Mouse (Mus musculus) bone marrow, adult 2 months (tissue): ENCODE results near the gene Rhoj. TPM values are rescaled to one million over a fixed set of nuclear protein-coding genes. Genes with fewer than 3 reads are reported as not detected.
A peak's percentile ranks its signal among the peaks of the same experiment; 100 is the strongest.

ENCODE experiments used
- H3K27ac ChIP-seq: fragments of 200-500 bp; 2 replicates; pipeline ENCODE4 v1.5.1; 2012; ENCODE audit warnings: low read depth, mild to moderate bottlenecking, control low read depth, inconsistent platforms, low read length; ENCODE audit not compliant: control insufficient read depth, poor library complexity, insufficient read depth
- H3K4me1 ChIP-seq: fragments of 200-500 bp; 2 replicates; pipeline ENCODE4 v1.6.1; 2011; ENCODE audit warnings: low read length; ENCODE audit not compliant: control insufficient read depth, insufficient read depth
- H3K4me3 ChIP-seq: fragments of 200-500 bp; replicated peaks from 2 replicates; pipeline ENCODE3; 2011; ENCODE audit warnings: mild to moderate bottlenecking, low read depth, low read length, control low read depth; ENCODE audit not compliant: control insufficient read depth
- CTCF ChIP-seq: fragments of 200-500 bp; IDR thresholded peaks from 2 replicates; pipeline ENCODE4 v1.5.1; 2011; ENCODE audit warnings: low read length, control low read depth; ENCODE audit not compliant: control insufficient read depth, insufficient read depth
- POLR2A ChIP-seq: fragments of 200-500 bp; IDR thresholded peaks from 2 replicates; pipeline ENCODE4 v1.6.1; 2011; ENCODE audit warnings: low read depth, mild to moderate bottlenecking, control low read depth, low read length, borderline replicate concordance; ENCODE audit not compliant: control insufficient read depth
- WGBS: fragments of 180-500 bp; shearing (Covaris S2); methylation state at CpG from one replicate; pipeline ENCODE4 v1.1.7; 2018; 5-methylcytosine and 5-hydroxymethylcytosine counted together
- polyA plus RNA-seq: library from polyadenylated mRNA; stranded (reverse); fragments of >200 nt; gene quantifications from 2 replicates; pipeline ENCODE4 v1.2.4, GENCODE M21; 2011; ENCODE audit warnings: low replicate concordance; ENCODE audit not compliant: missing spikeins, insufficient read depth, insufficient read length

The Rhoj gene
- polyA plus RNA-seq, 1 experiment, result 6.4 TPM

DNA sequence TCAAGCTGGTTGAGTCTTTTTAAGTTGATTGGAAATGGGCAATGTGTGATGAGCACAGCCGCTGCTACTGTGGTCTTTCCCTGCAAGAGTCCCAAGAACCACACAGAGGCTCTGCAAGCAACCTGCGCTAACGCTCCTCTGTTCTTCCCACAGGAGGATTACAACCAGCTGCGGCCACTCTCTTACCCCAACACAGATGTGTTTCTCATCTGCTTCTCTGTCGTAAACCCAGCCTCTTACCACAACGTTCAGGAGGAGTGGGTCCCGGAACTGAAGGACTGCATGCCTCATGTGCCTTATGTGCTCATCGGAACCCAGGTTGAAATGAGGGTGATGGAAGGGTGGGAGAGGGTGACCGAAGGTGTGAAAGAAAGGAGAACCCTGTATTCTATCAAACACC lies 83.4 kb downstream of the Rhoj start:
- 78% methylated on average over 9 of the region's 9 CpGs for WGBS
- no peak overlapping the region for H3K4me3 ChIP-seq
- TF ChIP-seq POLR2A (no peak), CTCF (no peak)
- no peaks in the 10 kb centered on the region for H3K4me1 ChIP-seq
- H3K27ac ChIP-seq, result no peak overlapping the region

DNA sequence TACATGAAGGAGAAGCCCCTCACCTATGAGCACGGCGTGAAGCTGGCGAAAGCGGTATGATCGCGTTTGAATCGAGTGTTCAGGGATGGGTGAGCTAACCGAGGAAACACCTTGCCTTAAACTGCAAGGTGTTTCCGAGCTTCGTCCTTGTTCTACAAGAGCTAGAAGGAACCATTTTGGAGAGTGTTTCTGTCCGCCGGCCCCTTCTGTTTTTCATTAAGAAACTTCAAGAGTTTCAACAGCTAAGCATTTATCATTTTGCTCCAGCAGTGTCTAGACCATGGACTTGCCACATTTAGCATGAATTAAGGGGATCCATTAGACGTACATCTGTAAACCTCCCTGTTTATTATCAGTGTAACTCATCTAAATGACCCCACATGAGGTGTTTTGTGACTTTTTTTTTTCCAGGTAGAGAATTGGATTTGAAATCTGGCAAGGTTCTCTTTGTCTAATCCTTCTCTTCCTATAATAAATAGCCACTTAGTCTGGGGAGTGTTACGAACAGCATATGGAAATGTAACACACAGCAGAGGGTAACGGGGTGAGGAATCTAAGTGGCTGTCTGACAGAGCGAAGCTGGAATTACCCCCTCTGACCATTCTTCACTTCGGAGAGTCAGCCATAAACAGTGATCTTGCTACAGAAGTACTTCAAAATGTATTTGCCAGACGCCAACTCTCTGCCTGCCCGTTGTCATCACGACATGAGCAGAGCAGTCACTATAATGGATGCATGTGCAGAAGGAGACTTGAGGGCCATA lies 86.1 kb downstream of the Rhoj start:
- Histone ChIP-seq H3K27ac (no peak overlapping the region), H3K4me3 (no peak overlapping the region), H3K4me1 (no peaks in the 10 kb centered on the region)
- TF ChIP-seq POLR2A (no peak), CTCF (no peak)
- WGBS, result 84% methylated on average over 20 of the region's 20 CpGs

DNA sequence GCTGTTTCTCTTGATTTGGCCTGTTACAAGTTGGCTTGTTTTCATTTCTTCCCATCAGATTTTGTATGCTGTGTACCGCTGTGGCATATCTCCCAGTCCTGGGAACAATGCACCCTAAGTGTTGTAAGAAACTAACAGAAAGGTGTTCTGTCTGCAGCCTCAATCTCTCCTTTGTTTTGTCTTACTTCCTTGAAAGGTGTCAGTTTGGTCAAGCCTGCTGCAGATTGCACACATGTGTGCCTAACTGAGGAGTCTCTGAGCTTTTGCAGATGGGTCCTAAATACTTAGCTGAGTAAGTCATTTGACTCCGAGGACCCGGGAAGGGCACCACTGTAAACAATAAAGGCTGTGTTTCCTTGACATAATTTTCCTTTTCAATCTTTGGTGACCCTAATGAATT lies 88.5 kb downstream of the Rhoj start:
- 88% methylated on average over 3 of the region's 3 CpGs for WGBS
- TF ChIP-seq POLR2A, result no peak
- no peak for TF ChIP-seq CTCF
- H3K27ac ChIP-seq, result no peak overlapping the region

DNA sequence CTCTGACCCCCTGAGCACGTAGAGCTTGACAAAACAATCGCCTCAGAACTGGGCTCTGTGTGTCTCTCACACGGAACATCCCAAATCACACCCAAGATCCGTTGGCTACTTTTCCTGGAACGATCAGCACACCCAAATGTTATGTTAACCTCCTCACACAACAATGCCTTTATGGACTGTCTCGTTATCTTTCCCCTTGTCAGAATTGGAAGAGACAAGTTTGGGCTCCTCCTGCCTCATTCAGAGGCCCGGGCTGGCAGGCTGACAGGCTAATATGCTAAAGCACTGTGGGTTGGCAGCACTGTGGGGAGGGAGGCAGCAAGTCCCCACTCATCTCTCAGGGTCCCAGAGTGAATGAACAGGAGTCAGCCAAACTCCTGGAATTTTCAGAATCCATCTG lies 89.0 kb downstream of the Rhoj start:
- WGBS, result 78% methylated on average over 7 of the region's 7 CpGs
- Histone ChIP-seq H3K27ac (no peak overlapping the region), H3K4me3 (no peak overlapping the region), H3K4me1 (no peaks in the 10 kb centered on the region)
- TF ChIP-seq CTCF (no peak), POLR2A (no peak)

More for the DNA sequence above, 88.5 kb downstream of the Rhoj start:
- Histone ChIP-seq H3K4me3 (no peak overlapping the region), H3K4me1 (no peaks in the 10 kb centered on the region)

DNA sequence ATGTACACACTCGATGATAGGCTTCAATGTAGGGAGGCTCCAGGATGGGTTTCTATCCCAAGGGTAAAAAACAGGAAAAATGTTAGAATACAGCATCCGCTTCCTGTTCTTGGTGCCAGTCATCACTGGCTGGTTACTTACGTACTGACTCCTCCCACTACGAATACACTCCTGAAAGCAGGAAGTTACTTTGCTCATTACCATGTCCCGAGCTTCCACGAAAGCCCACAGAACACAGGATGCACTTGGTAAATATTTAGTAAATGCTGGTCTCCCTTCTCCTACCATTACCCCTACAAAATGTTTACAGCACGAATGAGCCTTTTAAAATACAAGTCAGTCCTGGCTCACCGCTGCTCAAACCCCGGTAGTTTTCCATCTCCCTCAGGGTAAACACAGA lies 104.8 kb downstream of the Rhoj start:
- 36% methylated on average over 9 of the region's 9 CpGs for WGBS
- H3K4me1 ChIP-seq, result peaks cover 2% of the 10 kb centered on the region
- TF ChIP-seq POLR2A (no peak), CTCF (no peak)
- peak overlapping the region; percentile 35 for H3K4me3 ChIP-seq
- H3K27ac ChIP-seq, result no peak overlapping the region

DNA sequence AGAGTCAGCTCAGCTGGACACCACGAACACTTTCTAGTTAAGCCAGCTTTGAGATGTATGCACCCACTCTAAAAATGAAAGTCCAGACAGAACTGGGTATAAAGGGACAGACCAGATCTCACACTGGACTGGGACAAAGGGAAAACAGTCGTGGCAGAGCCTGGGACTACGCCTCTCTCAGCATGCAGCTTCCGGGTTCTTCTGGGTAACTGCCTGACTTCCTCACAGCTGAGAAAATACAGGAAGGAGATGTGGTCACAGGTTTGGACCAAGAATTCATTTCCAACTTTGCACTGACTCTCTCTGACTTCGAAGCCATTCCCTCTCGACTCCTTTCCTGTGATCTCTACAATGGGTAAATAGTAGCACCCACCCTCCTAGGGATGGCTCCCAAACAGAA lies 106.9 kb downstream of the Rhoj start:
- Histone ChIP-seq H3K27ac (no peak overlapping the region), H3K4me3 (no peak overlapping the region), H3K4me1 (peaks cover 2% of the 10 kb centered on the region)
- 20% methylated on average over 6 of the region's 6 CpGs for WGBS
- TF ChIP-seq CTCF (no peak), POLR2A (no peak)

DNA sequence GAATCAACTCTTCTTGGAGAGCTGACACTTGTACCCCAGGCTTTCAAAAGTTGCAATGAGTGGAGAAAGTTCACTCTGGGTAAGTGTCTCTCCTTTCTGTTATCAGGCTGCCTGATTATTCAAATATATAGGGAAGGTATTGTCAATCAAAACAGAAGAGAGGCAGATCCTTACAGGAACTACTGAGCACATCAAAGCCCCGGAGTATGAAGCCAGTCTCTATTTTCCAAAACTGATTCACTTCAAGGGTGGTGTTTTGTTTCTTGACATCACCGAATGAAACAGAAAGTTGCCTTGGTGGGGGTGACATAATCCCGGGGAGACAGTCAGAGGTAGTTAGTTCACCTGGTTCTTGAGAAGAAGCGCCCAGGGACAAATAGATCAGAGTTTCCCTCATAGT lies 108.6 kb downstream of the Rhoj start, which contains the start of gene Gphb5:
Gene Gphb5, minus strand, starts transcription at position 101 of the 400 bp plus-strand sequence.
- no peak within 1 kb of the TSS for H3K27ac ChIP-seq
- H3K4me3 ChIP-seq, result no peak within 1 kb of the TSS
- 78% methylated on average over 4 of the region's 4 CpGs for WGBS
- H3K4me1 ChIP-seq, result peaks cover 2% of the 10 kb centered on the region
- TF ChIP-seq CTCF, result no peak
- no peak for TF ChIP-seq POLR2A

DNA sequence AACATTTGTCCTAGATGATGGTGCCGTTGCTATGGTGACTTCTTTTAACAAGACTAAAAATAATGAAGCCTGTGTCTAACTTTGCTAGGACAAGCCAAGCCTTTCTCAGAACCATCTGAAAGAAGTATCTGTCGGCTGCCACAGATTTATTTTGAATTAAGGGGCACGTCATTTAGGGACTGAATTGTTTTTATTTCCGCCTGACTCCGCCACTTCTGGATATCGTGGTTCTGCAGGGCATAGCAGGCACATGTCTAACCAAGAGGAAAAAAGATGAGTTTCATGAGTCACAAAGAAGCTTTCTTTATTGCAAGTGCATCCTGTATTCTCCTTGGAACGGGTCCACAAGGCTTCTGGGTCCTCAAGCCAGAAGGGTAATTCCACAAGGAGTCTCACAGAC lies 116.2 kb downstream of the Rhoj start:
- no peak overlapping the region for H3K27ac ChIP-seq
- H3K4me1 ChIP-seq, result no peaks in the 10 kb centered on the region
- H3K4me3 ChIP-seq, result no peak overlapping the region
- TF ChIP-seq POLR2A (no peak), CTCF (no peak)
- 76% methylated on average over 7 of the region's 7 CpGs for WGBS
